Mouse (Mus musculus) neural tube, embryonic 11.5 days (tissue): Measurements from ENCODE around the gene Rad17. TPM values are rescaled to one million over a fixed set of nuclear protein-coding genes. Genes with fewer than 3 reads are reported as not detected.

Source experiments
- ATAC-seq: fragments of 200-750 bp; cut with Nextera tagmentation; 2 replicates; pipeline ENCODE4 v1.8.0; 2017; ENCODE audit warnings: moderate number of reproducible peaks, mild to moderate bottlenecking, moderate TSS enrichment, moderate library complexity; ENCODE audit not compliant: insufficient read depth, low FRiP score, low TSS enrichment
- DNase-seq: peaks from one replicate; pipeline ENCODE4 v3.0.0-alpha.2; 2015; ENCODE audit warnings: low spot score
- H3K27ac ChIP-seq: fragments of 300-500 bp; sonication (generic); 2 replicates; pipeline ENCODE4 v1.5.1; 2014; ENCODE audit warnings: low read depth, mild to moderate bottlenecking, low read length
- H3K27me3 ChIP-seq: fragments of 300-500 bp; sonication (generic); 2 replicates; pipeline ENCODE4 v1.6.1; 2014; ENCODE audit warnings: mild to moderate bottlenecking, low read length, mixed read lengths; ENCODE audit not compliant: control insufficient read depth, insufficient read depth
- H3K36me3 ChIP-seq: fragments of 300-500 bp; sonication (generic); 2 replicates; pipeline ENCODE4 v1.6.1; 2014; ENCODE audit warnings: mild to moderate bottlenecking, low read length, moderate library complexity, mixed read lengths; ENCODE audit not compliant: control insufficient read depth, insufficient read depth
- H3K4me1 ChIP-seq: fragments of 300-500 bp; sonication (generic); 2 replicates; pipeline ENCODE4 v1.6.1; 2014; ENCODE audit warnings: low read length, mixed read lengths; ENCODE audit not compliant: control insufficient read depth, insufficient read depth
- H3K4me2 ChIP-seq: fragments of 300-500 bp; sonication (generic); 2 replicates; pipeline ENCODE4 v1.6.1; 2014; ENCODE audit warnings: low read depth, mild to moderate bottlenecking, moderate library complexity
- H3K4me3 ChIP-seq: fragments of 300-500 bp; sonication (generic); 2 replicates; pipeline ENCODE4 v1.5.1; 2014; ENCODE audit warnings: low read depth, low read length
- H3K9ac ChIP-seq: fragments of 300-500 bp; sonication (generic); 2 replicates; pipeline ENCODE4 v1.6.1; 2014; ENCODE audit warnings: mild to moderate bottlenecking, low read length
- H3K9me3 ChIP-seq: fragments of 300-500 bp; sonication (generic); 2 replicates; pipeline ENCODE4 v1.6.1; 2016; ENCODE audit warnings: low read length; ENCODE audit not compliant: control insufficient read depth
- WGBS: fragments of 180-500 bp; shearing (Covaris S2); extraction: QIAGEN DNeasy Blood & Tissue Kit; methylation state at CpG from one replicate; pipeline ENCODE4 v1.1.7; 2014; 5-methylcytosine and 5-hydroxymethylcytosine counted together
- polyA plus RNA-seq: library from polyadenylated mRNA; unstranded; fragments of >200 nt; fragmentation: Nextera tagmentation; extraction: Ambion mirVana; gene quantifications from 2 replicates; pipeline ENCODE4 v1.2.1, GENCODE M21; 2014

The Rad17 gene
- polyA plus RNA-seq, 1 experiment from 2014 or later: 28.2 TPM

GRCm38 (mm10) chr13:100594041-100594792, 56.6 kb downstream of the Rad17 start:
- 67% methylated on average over 11 of the region's 17 CpGs for WGBS
- no peak overlapping the region for H3K4me3 ChIP-seq

GRCm38 (mm10) chr13:100588646-100589045, 62.2 kb downstream of the Rad17 start:
- 90% methylated on average over 11 of the region's 12 CpGs for WGBS
- Histone ChIP-seq H3K27ac (no peak overlapping the region), H3K4me3 (no peak overlapping the region), H3K36me3 (no peaks in the 10 kb centered on the region), H3K4me1 (no peaks in the 10 kb centered on the region), H3K27me3 (no peaks in the 10 kb centered on the region), H3K9ac (no peak overlapping the region), H3K9me3 (no peaks in the 10 kb centered on the region), H3K4me2 (no peak overlapping the region)
- no peak for DNase-seq
- ATAC-seq: no peak

More at GRCm38 (mm10) chr13:100594041-100594792, 56.6 kb downstream of the Rad17 start:
- no peaks in the 10 kb centered on the region for H3K9me3 ChIP-seq
- no peaks in the 10 kb centered on the region for H3K36me3 ChIP-seq
- no peaks in the 10 kb centered on the region for H3K4me1 ChIP-seq
- no peak for DNase-seq
- no peaks in the 10 kb centered on the region for H3K27me3 ChIP-seq
- no peak overlapping the region for H3K4me2 ChIP-seq
- ATAC-seq: peak; percentile 58; the same call in 1 of the 2 replicates
- H3K9ac ChIP-seq: no peak overlapping the region
- H3K27ac ChIP-seq: no peak overlapping the region

- Histone ChIP-seq H3K27ac (no peak overlapping the region), H3K9me3 (no peaks in the 10 kb centered on the region), H3K36me3 (no peaks in the 10 kb centered on the region), H3K4me1 (peaks cover 4% of the 10 kb centered on the region; the same call in 1 of the 2 replicates), H3K9ac (no peak overlapping the region), H3K4me3 (no peak overlapping the region), H3K4me2 (no peak overlapping the region), H3K27me3 (no peaks in the 10 kb centered on the region)
- 44% methylated on average over 6 of the region's 6 CpGs for WGBS
- DNase-seq (no peak), ATAC-seq (no peak)
Observed at GRCm38 (mm10) chr13:100582144-100582543, 68.7 kb downstream of the Rad17 start.

- Histone ChIP-seq H3K4me1 (peaks cover 4% of the 10 kb centered on the region; the same call in 1 of the 2 replicates), H3K4me2 (no peak overlapping the region), H3K9ac (no peak overlapping the region; the same call in 1 of the 2 replicates), H3K36me3 (no peaks in the 10 kb centered on the region), H3K27me3 (no peaks in the 10 kb centered on the region), H3K27ac (no peak overlapping the region), H3K9me3 (no peaks in the 10 kb centered on the region), H3K4me3 (no peak overlapping the region)
- WGBS: 37% methylated on average over 3 of the region's 3 CpGs
- ATAC-seq (no peak), DNase-seq (no peak)
Observed at GRCm38 (mm10) chr13:100581701-100582100, 69.2 kb downstream of the Rad17 start.

DNA sequence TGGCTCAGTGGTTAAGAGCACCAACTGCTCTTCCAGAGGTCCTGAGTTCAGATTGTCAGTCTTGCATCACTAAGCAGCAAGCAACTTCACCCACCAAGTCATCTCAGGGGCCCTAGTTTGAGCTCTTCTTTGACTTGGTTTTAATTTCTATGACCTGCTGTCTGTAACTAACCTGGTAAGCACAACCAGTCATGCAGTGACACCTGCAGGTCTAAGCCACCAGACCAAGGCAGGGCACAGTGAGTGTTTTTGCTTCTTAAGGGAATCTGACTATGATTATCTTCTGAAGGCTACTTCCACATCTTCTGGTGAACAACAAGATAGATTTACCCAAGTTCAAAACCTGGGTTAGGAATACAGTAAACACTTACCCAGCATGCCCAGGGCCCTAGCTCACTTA, 70.9 kb downstream of the Rad17 start:
- H3K9me3 ChIP-seq: no peaks in the 10 kb centered on the region

GRCm38 (mm10) chr13:100579220-100579619, 71.6 kb downstream of the Rad17 start:
- Histone ChIP-seq H3K27ac (no peak overlapping the region), H3K4me2 (no peak overlapping the region), H3K9me3 (no peaks in the 10 kb centered on the region), H3K27me3 (no peaks in the 10 kb centered on the region), H3K4me1 (peaks cover 4% of the 10 kb centered on the region; the same call in 1 of the 2 replicates), H3K4me3 (no peak overlapping the region), H3K36me3 (no peaks in the 10 kb centered on the region), H3K9ac (no peak overlapping the region)
- DNase-seq: no peak
- ATAC-seq: no peak
- 66% methylated on average over 3 of the region's 3 CpGs for WGBS

More for the DNA sequence above, 70.9 kb downstream of the Rad17 start:
- H3K9ac ChIP-seq: no peak overlapping the region
- H3K36me3 ChIP-seq: no peaks in the 10 kb centered on the region
- ATAC-seq (no peak), DNase-seq (no peak)
- H3K27me3 ChIP-seq: no peaks in the 10 kb centered on the region
- H3K4me3 ChIP-seq: no peak overlapping the region
- peaks cover 4% of the 10 kb centered on the region; the same call in 1 of the 2 replicates for H3K4me1 ChIP-seq
- no peak overlapping the region for H3K4me2 ChIP-seq
- no peak overlapping the region for H3K27ac ChIP-seq

DNA sequence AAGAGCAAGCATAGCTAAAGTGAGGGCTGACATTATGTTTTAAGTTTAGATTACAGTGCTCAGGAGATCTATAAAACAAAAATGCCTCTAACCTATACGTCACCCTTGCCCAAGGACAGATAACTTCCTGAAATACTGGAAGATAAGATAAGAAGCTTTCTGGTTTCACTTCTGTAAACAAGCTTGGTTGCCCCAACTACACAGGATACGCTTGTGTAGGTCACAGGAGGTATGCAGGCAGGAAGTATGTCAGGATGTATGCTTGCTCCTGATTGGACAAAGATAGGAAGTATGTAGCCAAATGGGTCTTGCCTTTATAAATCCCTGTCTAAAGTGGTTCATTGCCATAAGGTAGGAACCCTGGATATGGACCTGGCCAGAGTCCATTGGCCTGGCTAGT, 74.9 kb downstream of the Rad17 start:
- WGBS: 73% methylated on average over 2 of the region's 2 CpGs
- H3K9me3 ChIP-seq: no peaks in the 10 kb centered on the region
- no peaks in the 10 kb centered on the region for H3K4me1 ChIP-seq
- DNase-seq (no peak), ATAC-seq (no peak)
- H3K4me3 ChIP-seq: no peak overlapping the region
- no peak overlapping the region for H3K4me2 ChIP-seq
- H3K9ac ChIP-seq: no peak overlapping the region
- H3K27me3 ChIP-seq: no peaks in the 10 kb centered on the region
- no peaks in the 10 kb centered on the region for H3K36me3 ChIP-seq
- no peak overlapping the region for H3K27ac ChIP-seq

DNA sequence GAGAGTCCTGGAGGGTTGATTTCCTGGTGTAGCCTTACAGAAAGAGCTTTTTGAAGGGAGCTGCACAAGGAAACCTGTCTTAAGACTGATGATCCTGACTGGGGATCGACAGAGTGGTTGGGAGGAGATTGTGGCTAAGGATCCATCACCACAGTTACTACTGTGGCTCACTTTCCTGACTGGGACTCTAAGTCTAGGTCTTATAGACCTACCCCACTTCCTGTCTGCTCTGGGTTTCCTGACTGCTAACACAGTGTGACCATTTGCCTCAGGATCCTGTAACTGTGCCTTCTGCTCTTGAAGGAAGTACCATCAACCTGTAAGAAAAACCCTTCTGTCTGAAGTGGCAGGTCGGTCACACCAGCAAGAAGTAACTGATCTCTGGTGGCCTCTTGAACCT, 80.1 kb downstream of the Rad17 start:
- Histone ChIP-seq H3K9ac (no peak overlapping the region), H3K36me3 (no peaks in the 10 kb centered on the region), H3K27ac (no peak overlapping the region), H3K9me3 (no peaks in the 10 kb centered on the region), H3K4me2 (no peak overlapping the region), H3K27me3 (no peaks in the 10 kb centered on the region), H3K4me3 (no peak overlapping the region), H3K4me1 (no peaks in the 10 kb centered on the region)
- DNase-seq (no peak), ATAC-seq (no peak)
- WGBS: 73% methylated on average over 2 of the region's 2 CpGs

DNA sequence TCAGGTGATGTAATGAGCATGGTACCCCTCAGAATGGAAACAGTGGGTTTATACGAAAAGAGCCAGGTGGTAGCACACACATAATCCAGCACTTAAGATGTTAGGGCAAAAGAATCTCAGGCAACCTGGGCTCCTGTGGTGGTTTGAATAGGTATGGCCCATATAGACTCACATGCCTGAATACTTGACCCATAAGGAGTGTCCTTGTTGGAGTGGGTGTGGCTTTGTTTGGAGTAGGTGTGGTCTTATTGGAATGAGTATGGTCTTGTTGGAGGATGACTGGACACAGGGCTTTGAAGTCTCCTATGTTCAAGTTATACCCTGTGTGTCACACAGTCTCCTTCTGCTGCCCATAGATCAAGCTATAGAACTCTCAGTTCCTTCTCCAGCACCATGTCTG, 82.5 kb downstream of the Rad17 start:
- Histone ChIP-seq H3K36me3 (no peaks in the 10 kb centered on the region), H3K9me3 (no peaks in the 10 kb centered on the region), H3K4me3 (no peak overlapping the region), H3K4me2 (no peak overlapping the region), H3K27ac (no peak overlapping the region), H3K4me1 (no peaks in the 10 kb centered on the region), H3K27me3 (no peaks in the 10 kb centered on the region), H3K9ac (no peak overlapping the region)
- no peak for ATAC-seq
- DNase-seq: no peak
- 90% methylated on average over 1 of the region's 1 CpGs for WGBS
